Mouse (Mus musculus): ENCODE data around the gene Oas1e. TPM values are rescaled to one million over a fixed set of nuclear protein-coding genes. Genes with fewer than 3 reads are reported as not detected.
A peak's percentile ranks its signal among the peaks of the same experiment; 100 is the strongest.
"Not testable (repeated sequence)": the region's sequence is repeated elsewhere in the genome, so short reads cannot be mapped to it uniquely, and the experiment has no call there.

Oas1e gene
- polyA plus RNA-seq, 1 experiment from 2014 or later = not detected

DNA sequence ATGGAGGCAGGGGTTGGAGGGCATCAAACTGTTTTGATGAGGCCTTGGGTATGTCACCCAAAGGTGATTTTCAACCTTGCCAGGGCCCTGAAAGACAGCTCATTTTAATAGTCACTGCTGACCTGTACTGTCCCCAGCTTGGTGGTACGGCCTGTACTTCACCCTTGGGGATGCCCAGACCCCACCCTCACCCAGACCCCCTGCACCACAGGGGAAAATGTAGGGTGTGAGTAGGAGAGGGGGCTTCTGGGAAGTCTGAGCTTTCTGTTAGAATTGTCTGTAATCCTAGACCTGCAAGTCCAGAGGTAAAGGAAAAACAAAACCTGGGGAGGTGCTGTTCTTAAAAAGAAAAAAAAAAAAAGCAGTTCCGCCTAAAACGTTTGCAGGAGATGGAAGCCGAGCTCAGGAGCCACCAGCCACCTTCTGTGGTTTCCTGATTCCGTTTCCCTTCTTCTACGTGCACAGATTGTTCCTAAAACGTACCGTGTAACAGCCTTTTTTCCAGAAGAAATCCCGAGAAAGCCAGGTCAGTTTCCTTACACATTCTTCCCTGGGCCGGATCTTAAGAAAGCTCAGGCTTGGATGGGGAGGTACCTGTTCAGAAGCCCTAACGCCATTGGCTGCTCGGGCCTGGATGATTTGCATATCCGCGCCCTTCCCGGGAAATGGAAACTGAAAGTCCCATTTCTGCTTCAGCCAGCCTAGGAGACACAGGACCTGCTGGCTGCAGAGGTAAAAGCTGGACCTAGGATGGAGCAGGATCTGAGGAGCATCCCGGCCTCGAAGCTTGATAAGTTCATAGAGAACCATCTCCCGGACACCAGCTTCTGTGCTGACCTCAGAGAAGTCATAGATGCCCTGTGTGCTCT is 16.9 kb upstream of the Oas1e start, which contains the start of gene Oas1c:
Gene Oas1c, minus strand, starts transcription at position 564 of the 869 bp plus-strand sequence.
- no peaks in the 10 kb centered on the region for H3K9me3 ChIP-seq (ENCODE audit: control insufficient read depth, low read length)
- WGBS = 7% methylated on average over 18 of the region's 18 CpGs
- H3K4me1 ChIP-seq (ENCODE audit: control insufficient read depth, insufficient read depth, low read length) = peaks cover 3% of the 10 kb centered on the region; the same call in 1 of the 2 replicates
- no peak; the same call in 1 of the 2 replicates for ATAC-seq (ENCODE audit: insufficient read depth, low FRiP score, low TSS enrichment)
- peak within 1 kb of the TSS; percentile 41 for H3K4me2 ChIP-seq (ENCODE audit: low read depth)
- peak; percentile 81 for DNase-seq (ENCODE audit: low spot score)
- no peaks in the 10 kb centered on the region for H3K27me3 ChIP-seq (ENCODE audit: control insufficient read depth, insufficient read depth, low read length)
- peak within 1 kb of the TSS; percentile 15; the same call in 1 of the 2 replicates for H3K4me3 ChIP-seq (ENCODE audit: low read depth, low read length)
- H3K9ac ChIP-seq (ENCODE audit: low read length) = peak within 1 kb of the TSS; percentile 27
- H3K27ac ChIP-seq (ENCODE audit: low read depth, low read length) = no peak within 1 kb of the TSS
- H3K36me3 ChIP-seq (ENCODE audit: control insufficient read depth, insufficient read depth, low read length) = no peaks in the 10 kb centered on the region

DNA sequence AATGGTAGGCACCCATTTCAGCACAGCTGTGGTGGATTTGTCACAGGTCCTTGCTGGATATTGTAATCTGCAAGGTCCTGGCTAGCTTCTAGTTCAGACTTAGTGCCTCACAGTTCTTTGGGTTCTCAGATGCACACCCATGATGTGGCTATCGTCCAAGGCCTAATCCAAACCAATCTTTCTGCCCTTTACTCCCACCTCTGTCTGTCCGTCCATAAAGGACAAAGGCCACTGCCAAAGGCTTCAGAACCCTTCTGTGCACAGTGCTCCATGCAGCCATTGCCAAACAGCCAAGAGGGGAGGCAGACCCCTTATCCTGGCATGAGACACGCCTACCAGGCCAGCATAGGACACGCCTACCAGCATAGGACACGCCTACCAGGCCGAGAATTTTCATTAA is 13.8 kb upstream of the Oas1e start:
- no peak overlapping the region for H3K9ac ChIP-seq (ENCODE audit: low read length)
- no peak overlapping the region for H3K4me3 ChIP-seq (ENCODE audit: low read depth, low read length)
- no peak overlapping the region for H3K27ac ChIP-seq (ENCODE audit: low read depth, low read length)
- no peak overlapping the region for H3K4me2 ChIP-seq (ENCODE audit: low read depth)
- H3K9me3 ChIP-seq (ENCODE audit: control insufficient read depth, low read length) = no peaks in the 10 kb centered on the region
- no peaks in the 10 kb centered on the region for H3K36me3 ChIP-seq (ENCODE audit: control insufficient read depth, insufficient read depth, low read length)
- peaks cover 3% of the 10 kb centered on the region; the same call in 1 of the 2 replicates for H3K4me1 ChIP-seq (ENCODE audit: control insufficient read depth, insufficient read depth, low read length)
- ATAC-seq (ENCODE audit: insufficient read depth, low FRiP score, low TSS enrichment) (no peak), DNase-seq (ENCODE audit: low spot score) (no peak)
- no peaks in the 10 kb centered on the region for H3K27me3 ChIP-seq (ENCODE audit: control insufficient read depth, insufficient read depth, low read length)
- 34% methylated on average over 6 of the region's 6 CpGs for WGBS

DNA sequence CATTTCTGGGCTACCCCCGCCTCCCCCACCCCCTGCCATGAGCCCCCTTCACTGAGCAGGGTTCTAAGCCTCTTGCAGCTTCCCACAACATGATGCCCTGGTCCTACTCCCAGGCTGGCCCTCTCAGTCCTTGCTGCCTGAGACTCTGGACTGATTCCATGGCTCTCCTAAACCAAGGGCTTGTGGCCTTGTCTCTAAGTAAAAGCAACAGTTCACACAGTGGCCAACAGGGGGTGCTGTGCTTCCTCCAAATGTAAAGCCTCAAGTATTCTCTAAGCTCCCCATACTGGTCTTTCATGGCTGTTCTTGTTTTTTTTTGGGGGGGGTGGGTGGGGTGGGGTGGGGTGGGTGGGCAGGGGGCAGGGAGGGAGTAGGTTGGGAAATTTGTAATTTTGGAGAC is 11.1 kb upstream of the Oas1e start:
- DNase-seq (ENCODE audit: low spot score) = peak; percentile 64
- WGBS = 94% methylated on average over 1 of the region's 1 CpGs
- Histone ChIP-seq H3K4me2 (ENCODE audit: low read depth) (no peak overlapping the region), H3K36me3 (ENCODE audit: control insufficient read depth, insufficient read depth, low read length) (no peaks in the 10 kb centered on the region), H3K9ac (ENCODE audit: low read length) (no peak overlapping the region), H3K27ac (ENCODE audit: low read depth, low read length) (no peak overlapping the region), H3K4me3 (ENCODE audit: low read depth, low read length) (no peak overlapping the region), H3K27me3 (ENCODE audit: control insufficient read depth, insufficient read depth, low read length) (no peaks in the 10 kb centered on the region), H3K9me3 (ENCODE audit: control insufficient read depth, low read length) (no peaks in the 10 kb centered on the region), H3K4me1 (ENCODE audit: control insufficient read depth, insufficient read depth, low read length) (no peaks in the 10 kb centered on the region)
- no peak for ATAC-seq (ENCODE audit: insufficient read depth, low FRiP score, low TSS enrichment)

DNA sequence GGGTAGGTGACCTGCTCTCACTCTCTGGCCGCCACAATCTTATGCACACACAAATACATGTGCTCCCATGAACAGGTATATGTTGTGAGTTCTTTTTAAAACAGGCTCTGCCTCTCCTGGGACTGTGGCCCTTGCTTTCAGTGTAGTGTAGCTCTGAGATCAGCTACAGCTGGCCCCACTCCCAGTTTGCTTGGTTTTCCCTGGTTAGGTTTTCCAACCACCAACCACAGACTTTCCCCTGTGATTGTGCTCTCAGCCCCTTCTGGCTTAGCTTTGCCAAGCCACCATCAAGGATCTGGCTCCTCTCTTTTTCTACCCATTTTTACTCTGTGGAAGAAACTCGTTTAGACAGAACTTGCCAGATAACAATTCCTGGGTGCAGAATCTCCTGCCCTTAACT is 8.3 kb upstream of the Oas1e start:
- Histone ChIP-seq H3K4me2 (ENCODE audit: low read depth) (no peak overlapping the region), H3K36me3 (ENCODE audit: control insufficient read depth, insufficient read depth, low read length) (no peaks in the 10 kb centered on the region), H3K4me3 (ENCODE audit: low read depth, low read length) (no peak overlapping the region), H3K27ac (ENCODE audit: low read depth, low read length) (no peak overlapping the region), H3K9ac (ENCODE audit: low read length) (no peak overlapping the region), H3K4me1 (ENCODE audit: control insufficient read depth, insufficient read depth, low read length) (no peaks in the 10 kb centered on the region), H3K27me3 (ENCODE audit: control insufficient read depth, insufficient read depth, low read length) (no peaks in the 10 kb centered on the region), H3K9me3 (ENCODE audit: control insufficient read depth, low read length) (no peaks in the 10 kb centered on the region)
- WGBS = 62% methylated on average over 2 of the region's 2 CpGs
- DNase-seq (ENCODE audit: low spot score) (no peak), ATAC-seq (ENCODE audit: insufficient read depth, low FRiP score, low TSS enrichment) (no peak)

DNA sequence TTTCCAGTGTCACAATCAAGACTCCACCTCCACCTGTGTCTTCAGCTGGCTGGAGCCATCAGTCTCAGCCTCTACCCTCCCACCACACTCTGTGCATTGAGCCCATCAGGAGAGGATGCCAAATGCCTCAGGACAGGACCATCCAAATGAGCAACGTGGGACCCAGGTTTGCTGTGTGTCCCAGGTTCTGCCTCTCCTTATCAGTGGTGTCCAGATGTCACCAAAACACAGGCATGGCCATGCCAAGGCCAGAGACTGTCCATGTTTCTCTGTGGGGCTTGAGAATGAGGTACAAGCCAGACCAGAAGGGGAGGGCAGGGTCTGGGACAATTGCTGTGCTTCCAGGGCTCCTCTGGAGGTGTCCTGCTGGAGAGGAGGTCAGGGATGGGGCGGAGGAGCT is 3.6 kb upstream of the Oas1e start:
- not testable (repeated sequence) for H3K27ac ChIP-seq (ENCODE audit: low read depth, low read length); ATAC-seq (ENCODE audit: insufficient read depth, low FRiP score, low TSS enrichment); H3K36me3 ChIP-seq (ENCODE audit: control insufficient read depth, insufficient read depth, low read length); H3K9me3 ChIP-seq (ENCODE audit: control insufficient read depth, low read length); DNase-seq (ENCODE audit: low spot score); H3K4me2 ChIP-seq (ENCODE audit: low read depth); H3K9ac ChIP-seq (ENCODE audit: low read length); H3K27me3 ChIP-seq (ENCODE audit: control insufficient read depth, insufficient read depth, low read length); H3K4me3 ChIP-seq (ENCODE audit: low read depth, low read length); H3K4me1 ChIP-seq (ENCODE audit: control insufficient read depth, insufficient read depth, low read length)
- 76% methylated on average over 2 of the region's 2 CpGs for WGBS

DNA sequence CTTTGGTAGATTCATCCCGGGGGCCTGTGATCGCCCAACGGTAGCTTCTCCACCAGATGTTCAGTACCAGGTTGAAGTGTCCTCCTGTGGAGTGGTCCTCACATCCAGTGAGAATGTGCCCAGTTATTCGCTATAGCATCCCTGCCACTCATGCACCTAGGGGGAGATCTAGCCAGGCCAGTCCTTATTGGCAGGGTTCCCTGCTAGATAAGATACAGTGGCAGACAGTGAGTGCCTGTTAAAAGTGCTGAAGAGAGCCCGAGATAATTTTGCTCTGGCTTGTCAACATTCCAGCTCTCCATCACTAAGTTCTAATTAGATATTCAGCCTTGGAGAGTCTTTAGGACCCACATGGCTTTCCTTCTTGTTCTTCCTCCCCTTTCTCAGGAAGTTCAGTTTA is 2.8 kb upstream of the Oas1e start:
- H3K9me3 ChIP-seq (ENCODE audit: control insufficient read depth, low read length) = not testable (repeated sequence)

DNA sequence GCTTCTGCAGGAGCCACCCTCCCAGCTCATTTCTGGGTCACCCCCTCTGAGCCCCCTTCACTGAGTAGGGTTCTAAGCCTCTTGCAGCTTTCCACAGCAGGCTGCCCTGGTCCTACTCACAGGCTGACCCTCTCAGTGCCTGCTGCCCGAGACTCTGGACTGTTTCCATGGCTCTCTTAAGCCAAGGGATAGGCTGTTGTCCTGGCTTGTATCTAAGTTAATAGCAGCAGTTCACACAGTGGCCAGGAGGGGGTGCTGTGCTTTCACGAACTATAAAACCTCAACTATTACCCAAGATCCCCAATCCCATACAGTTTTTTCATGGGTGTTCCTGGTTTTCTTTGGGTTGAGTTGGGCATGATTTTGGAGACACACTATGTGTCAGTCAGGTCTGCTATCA is 2.3 kb downstream of the Oas1e start:
- ATAC-seq (ENCODE audit: insufficient read depth, low FRiP score, low TSS enrichment) (no peak), DNase-seq (ENCODE audit: low spot score) (peak; percentile 40)
- Histone ChIP-seq H3K27me3 (ENCODE audit: control insufficient read depth, insufficient read depth, low read length) (no peaks in the 10 kb centered on the region), H3K4me2 (ENCODE audit: low read depth) (no peak overlapping the region), H3K9ac (ENCODE audit: low read length) (no peak overlapping the region), H3K9me3 (ENCODE audit: control insufficient read depth, low read length) (no peaks in the 10 kb centered on the region), H3K27ac (ENCODE audit: low read depth, low read length) (no peak overlapping the region), H3K36me3 (ENCODE audit: control insufficient read depth, insufficient read depth, low read length) (no peaks in the 10 kb centered on the region), H3K4me3 (ENCODE audit: low read depth, low read length) (no peak overlapping the region), H3K4me1 (ENCODE audit: control insufficient read depth, insufficient read depth, low read length) (no peaks in the 10 kb centered on the region)
- 35% methylated on average over 2 of the region's 2 CpGs for WGBS

More for the DNA sequence above, 2.8 kb upstream of the Oas1e start:
- H3K36me3 ChIP-seq (ENCODE audit: control insufficient read depth, insufficient read depth, low read length); H3K4me3 ChIP-seq (ENCODE audit: low read depth, low read length); H3K9ac ChIP-seq (ENCODE audit: low read length); H3K4me2 ChIP-seq (ENCODE audit: low read depth); H3K4me1 ChIP-seq (ENCODE audit: control insufficient read depth, insufficient read depth, low read length); DNase-seq (ENCODE audit: low spot score); H3K27ac ChIP-seq (ENCODE audit: low read depth, low read length); H3K27me3 ChIP-seq (ENCODE audit: control insufficient read depth, insufficient read depth, low read length); ATAC-seq (ENCODE audit: insufficient read depth, low FRiP score, low TSS enrichment): not testable (repeated sequence)
- 83% methylated on average over 5 of the region's 5 CpGs for WGBS

DNA sequence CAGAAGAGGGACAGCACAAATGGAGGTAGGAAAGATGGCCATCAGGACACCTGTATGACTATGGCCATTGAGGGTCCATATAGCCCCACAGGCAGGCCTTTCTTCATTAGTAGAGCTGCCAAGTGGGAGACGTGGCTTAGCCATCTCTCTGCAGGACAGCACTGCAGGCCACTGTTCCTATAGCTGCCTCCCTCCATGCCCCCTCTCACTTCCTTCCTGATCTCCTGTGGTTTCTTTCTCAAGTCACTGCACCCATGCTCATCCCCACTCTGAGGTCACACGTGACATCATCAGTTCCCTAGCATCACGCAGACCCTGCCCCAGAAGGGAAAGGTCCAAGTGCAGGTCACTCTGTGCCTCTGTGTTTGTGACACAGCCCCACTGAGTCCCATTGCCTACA is 8.3 kb downstream of the Oas1e start:
- ATAC-seq (ENCODE audit: insufficient read depth, low FRiP score, low TSS enrichment) (no peak), DNase-seq (ENCODE audit: low spot score) (no peak)
- no peak overlapping the region for H3K27ac ChIP-seq (ENCODE audit: low read depth, low read length)
- no peak overlapping the region for H3K4me3 ChIP-seq (ENCODE audit: low read depth, low read length)
- no peaks in the 10 kb centered on the region for H3K9me3 ChIP-seq (ENCODE audit: control insufficient read depth, low read length)
- no peaks in the 10 kb centered on the region for H3K4me1 ChIP-seq (ENCODE audit: control insufficient read depth, insufficient read depth, low read length)
- WGBS = 72% methylated on average over 3 of the region's 3 CpGs
- no peaks in the 10 kb centered on the region for H3K36me3 ChIP-seq (ENCODE audit: control insufficient read depth, insufficient read depth, low read length)
- no peak overlapping the region for H3K4me2 ChIP-seq (ENCODE audit: low read depth)
- H3K27me3 ChIP-seq (ENCODE audit: control insufficient read depth, insufficient read depth, low read length) = no peaks in the 10 kb centered on the region
- no peak overlapping the region for H3K9ac ChIP-seq (ENCODE audit: low read length)

DNA sequence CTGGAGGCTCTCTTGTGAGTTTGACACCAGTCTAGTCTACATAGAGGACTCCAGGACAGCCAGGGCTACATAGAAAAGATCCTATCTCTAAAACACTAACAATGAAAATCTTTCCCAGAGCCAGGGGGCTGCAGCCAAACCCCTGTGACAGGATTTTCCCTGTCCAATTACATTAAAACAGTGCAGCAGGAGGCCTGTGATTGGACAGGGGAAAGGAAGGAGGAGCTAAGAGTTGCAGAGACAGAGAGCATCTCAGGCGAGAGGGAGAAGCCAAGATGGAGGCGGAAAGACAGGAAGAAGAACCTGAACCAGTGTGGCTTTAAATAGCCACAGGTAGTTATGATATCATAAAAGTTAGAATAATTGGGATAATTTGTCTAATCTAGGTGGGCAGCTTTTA is 12.9 kb downstream of the Oas1e start:
- Histone ChIP-seq H3K9ac (ENCODE audit: low read length) (no peak overlapping the region), H3K4me2 (ENCODE audit: low read depth) (no peak overlapping the region), H3K36me3 (ENCODE audit: control insufficient read depth, insufficient read depth, low read length) (no peaks in the 10 kb centered on the region), H3K9me3 (ENCODE audit: control insufficient read depth, low read length) (no peaks in the 10 kb centered on the region), H3K4me1 (ENCODE audit: control insufficient read depth, insufficient read depth, low read length) (no peaks in the 10 kb centered on the region), H3K27ac (ENCODE audit: low read depth, low read length) (no peak overlapping the region), H3K27me3 (ENCODE audit: control insufficient read depth, insufficient read depth, low read length) (no peaks in the 10 kb centered on the region), H3K4me3 (ENCODE audit: low read depth, low read length) (no peak overlapping the region)
- no peak for DNase-seq (ENCODE audit: low spot score)
- ATAC-seq (ENCODE audit: insufficient read depth, low FRiP score, low TSS enrichment) = no peak
- WGBS = 81% methylated on average over 2 of the region's 2 CpGs

All from neural tube, embryonic 11.5 days (tissue).